Comparison of ENCODE assay signal across 23 mouse cellular contexts in genomic region chr5:147949881-147950280, GRCm38 (mm10). TPM values are rescaled to one million over a fixed set of nuclear protein-coding genes. Genes with fewer than 3 reads are reported as not detected.
DNase-seq lines count a peak whose midpoint lies in the region; ATAC-seq and TF ChIP-seq lines count a peak whose summit lies in the region.
"Had no signal": no experiment of that assay in that cellular context is flagged by ENCODE, and none has a peak within 500 bp of the region (broad histone marks: within the 10 kb centered on the region; RNA-seq: fewer than 3 reads in every experiment).

No protein-coding gene starts in this region.

- DNase-seq in midbrain, embryonic 11.5 days (ENCODE audit: low spot score, missing footprints), result peak; percentile 86
- DNase-seq in midbrain, embryonic 10.5 days (ENCODE audit: low spot score), result no peak
- no peak for DNase-seq in cerebellum, postnatal 10 days
- DNase-seq in forebrain, postnatal 0 days, result no peak
- DNase-seq: adrenal gland, postnatal 25 days; cerebellum, adult 9-10 months; gastrocnemius, postnatal 36 days; heart, postnatal 14 days; kidney, adult 18-20 months; layer of hippocampus, adult 9-11 months; liver, embryonic 13.5 days; lung, adult 2 months; right cerebral cortex, postnatal 14 days; thymus, adult 2 months; thymus, postnatal 4 days had no signal

- H3K36me3 ChIP-seq in midbrain, embryonic 11.5 days (ENCODE audit: control insufficient read depth, insufficient read depth, low read length), result no peaks in the 10 kb centered on the region
- no peaks in the 10 kb centered on the region for H3K36me3 ChIP-seq in midbrain, embryonic 10.5 days
- H3K36me3 ChIP-seq in hindbrain, embryonic 13.5 days, result no peaks in the 10 kb centered on the region
- H3K36me3 ChIP-seq in midbrain, embryonic 13.5 days, result no peaks in the 10 kb centered on the region
- no peaks in the 10 kb centered on the region for H3K36me3 ChIP-seq in neural tube, embryonic 14.5 days (ENCODE audit: control insufficient read depth, insufficient read depth, low read length)
- H3K36me3 ChIP-seq in forebrain, postnatal 0 days (ENCODE audit: insufficient read depth), result no peaks in the 10 kb centered on the region
- H3K36me3 ChIP-seq: forebrain, embryonic 10.5 days; liver, embryonic 13.5 days had no signal

- H3K4me1 ChIP-seq in midbrain, embryonic 11.5 days (ENCODE audit: control insufficient read depth, insufficient read depth, low read length), result no peaks in the 10 kb centered on the region; the same call in 1 of the 2 replicates
- H3K4me1 ChIP-seq in midbrain, embryonic 10.5 days, result no peaks in the 10 kb centered on the region
- H3K4me1 ChIP-seq in hindbrain, embryonic 13.5 days (replicated peaks), result peaks cover 3% of the 10 kb centered on the region; the same call in 1 of the 2 replicates
- no peaks in the 10 kb centered on the region for H3K4me1 ChIP-seq in midbrain, embryonic 13.5 days (replicated peaks)
- H3K4me1 ChIP-seq in neural tube, embryonic 14.5 days (ENCODE audit: control insufficient read depth, insufficient read depth, low read length), result no peaks in the 10 kb centered on the region
- no peaks in the 10 kb centered on the region for H3K4me1 ChIP-seq in forebrain, postnatal 0 days (ENCODE audit: insufficient read depth)
- H3K4me1 ChIP-seq: forebrain, embryonic 10.5 days; liver, embryonic 13.5 days had no signal

- H3K4me3 ChIP-seq in midbrain, embryonic 11.5 days (ENCODE audit: low read depth, low read length), result no peak overlapping the region
- no peak overlapping the region for H3K4me3 ChIP-seq in midbrain, embryonic 10.5 days
- no peak overlapping the region for H3K4me3 ChIP-seq in hindbrain, embryonic 13.5 days
- no peak overlapping the region for H3K4me3 ChIP-seq in midbrain, embryonic 13.5 days (replicated peaks)
- H3K4me3 ChIP-seq in neural tube, embryonic 14.5 days (ENCODE audit: low read depth, low read length), result no peak overlapping the region; the same call in 1 of the 2 replicates
- no peak overlapping the region for H3K4me3 ChIP-seq in forebrain, postnatal 0 days (ENCODE audit: low read depth, low read length)
- H3K4me3 ChIP-seq: forebrain, embryonic 10.5 days; liver, embryonic 13.5 days had no signal

- no peaks in the 10 kb centered on the region for H3K27me3 ChIP-seq in midbrain, embryonic 11.5 days (ENCODE audit: control insufficient read depth, insufficient read depth, low read length)
- no peaks in the 10 kb centered on the region for H3K27me3 ChIP-seq in midbrain, embryonic 10.5 days (ENCODE audit: low read depth, poor library complexity, severe bottlenecking)
- H3K27me3 ChIP-seq in hindbrain, embryonic 13.5 days, result no peaks in the 10 kb centered on the region
- no peaks in the 10 kb centered on the region for H3K27me3 ChIP-seq in midbrain, embryonic 13.5 days
- no peaks in the 10 kb centered on the region for H3K27me3 ChIP-seq in neural tube, embryonic 14.5 days (ENCODE audit: control insufficient read depth, insufficient read depth, low read length)
- H3K27me3 ChIP-seq in forebrain, postnatal 0 days (ENCODE audit: insufficient read depth, low read length), result no peaks in the 10 kb centered on the region
- H3K27me3 ChIP-seq: liver, embryonic 13.5 days had no signal

- H3K4me2 ChIP-seq in midbrain, embryonic 11.5 days, result no peak overlapping the region
- H3K4me2 ChIP-seq in hindbrain, embryonic 13.5 days, result 0 out of 2 replicates have a peak overlapping the region, but pooled peaks have one; percentile 20
- no peak overlapping the region; the same call in 1 of the 2 replicates for H3K4me2 ChIP-seq in midbrain, embryonic 13.5 days (replicated peaks)
- H3K4me2 ChIP-seq in neural tube, embryonic 14.5 days (ENCODE audit: low read depth, low read length), result peak overlapping the region; percentile 26; the same call in 1 of the 2 replicates
- H3K4me2 ChIP-seq in forebrain, postnatal 0 days (ENCODE audit: low read depth), result no peak overlapping the region
- H3K4me2 ChIP-seq: liver, embryonic 13.5 days had no signal

- no peaks in the 10 kb centered on the region for H3K9me3 ChIP-seq in midbrain, embryonic 11.5 days (ENCODE audit: control insufficient read depth, low read length)
- no peaks in the 10 kb centered on the region for H3K9me3 ChIP-seq in midbrain, embryonic 10.5 days (replicated peaks)
- H3K9me3 ChIP-seq in hindbrain, embryonic 13.5 days, result no peaks in the 10 kb centered on the region
- no peaks in the 10 kb centered on the region for H3K9me3 ChIP-seq in midbrain, embryonic 13.5 days
- no peaks in the 10 kb centered on the region for H3K9me3 ChIP-seq in neural tube, embryonic 14.5 days (ENCODE audit: control insufficient read depth, low read length)
- no peaks in the 10 kb centered on the region for H3K9me3 ChIP-seq in forebrain, postnatal 0 days (ENCODE audit: low read length)
- H3K9me3 ChIP-seq: forebrain, embryonic 10.5 days; liver, embryonic 13.5 days had no signal

- TF ChIP-seq CTCF in forebrain, postnatal 0 days (IDR thresholded peaks at IDR 0.05; ENCODE audit: low read depth), result no peak

- no peak overlapping the region for H3K9ac ChIP-seq in midbrain, embryonic 11.5 days (ENCODE audit: low read length)
- H3K9ac ChIP-seq in hindbrain, embryonic 13.5 days, result no peak overlapping the region
- no peak overlapping the region for H3K9ac ChIP-seq in midbrain, embryonic 13.5 days (replicated peaks)
- H3K9ac ChIP-seq in neural tube, embryonic 14.5 days (replicated peaks; ENCODE audit: low read depth, low read length), result no peak overlapping the region
- H3K9ac ChIP-seq in forebrain, postnatal 0 days, result no peak overlapping the region
- H3K9ac ChIP-seq: liver, embryonic 13.5 days had no signal

- no peak for ATAC-seq in midbrain, embryonic 11.5 days (ENCODE audit: low FRiP score)
- no peak for ATAC-seq in hindbrain, embryonic 13.5 days (ENCODE audit: low FRiP score)
- ATAC-seq in midbrain, embryonic 13.5 days, result no peak
- ATAC-seq in neural tube, embryonic 14.5 days (ENCODE audit: low read depth), result no peak
- no peak for ATAC-seq in frontal cortex, adult (ENCODE audit: low TSS enrichment)
- ATAC-seq in forebrain, postnatal 0 days, result no peak
- ATAC-seq: forebrain, embryonic 16.5 days; inflammation-experienced regulatory T-cells, adult 6 months had no signal

- WGBS in midbrain, embryonic 11.5 days, result 76% methylated on average over 14 of the region's 14 CpGs
- WGBS in midbrain, embryonic 10.5 days, result 84% methylated on average over 14 of the region's 14 CpGs
- WGBS in hindbrain, embryonic 13.5 days, result 63% methylated on average over 14 of the region's 14 CpGs
- WGBS in midbrain, embryonic 13.5 days, result 63% methylated on average over 14 of the region's 14 CpGs
- 43% methylated on average over 14 of the region's 14 CpGs for WGBS in neural tube, embryonic 14.5 days
- 74% methylated on average over 14 of the region's 14 CpGs for WGBS in forebrain, postnatal 0 days

- no peak overlapping the region for H3K27ac ChIP-seq in midbrain, embryonic 11.5 days (ENCODE audit: low read depth, low read length)
- no peak overlapping the region for H3K27ac ChIP-seq in midbrain, embryonic 10.5 days (replicated peaks)
- H3K27ac ChIP-seq in hindbrain, embryonic 13.5 days, result peak overlapping the region; percentile 88
- H3K27ac ChIP-seq in midbrain, embryonic 13.5 days, result peak overlapping the region; percentile 40; the same call in 1 of the 2 replicates
- peak overlapping the region; percentile 86 for H3K27ac ChIP-seq in neural tube, embryonic 14.5 days (ENCODE audit: low read depth, low read length)
- no peak overlapping the region for H3K27ac ChIP-seq in forebrain, postnatal 0 days (ENCODE audit: low read depth, low read length)
- H3K27ac ChIP-seq: forebrain, embryonic 10.5 days; liver, embryonic 13.5 days; stomach, postnatal 0 days had no signal

RNA-seq across cellular contexts. Expression of gene Mtus2, which starts 7.2 kb away (rescaled TPM):
- 13.8 and 18.3 TPM in 2 replicates for polyA plus RNA-seq in midbrain, embryonic 11.5 days (2014; fragmentation: Nextera tagmentation; extraction: Ambion mirVana)
- 5.1 and 9.6 TPM in 2 replicates for polyA plus RNA-seq in midbrain, embryonic 10.5 days (2016; fragmentation: Nextera tagmentation; extraction: Ambion mirVana)
- 45.8 and 48.6 TPM in 2 replicates for polyA plus RNA-seq in hindbrain, embryonic 13.5 days (2015; fragmentation: Nextera tagmentation; extraction: Ambion mirVana)
- 35.1 and 38.1 TPM in 2 replicates for polyA plus RNA-seq in midbrain, embryonic 13.5 days (2015; fragmentation: Nextera tagmentation; extraction: Ambion mirVana)
- polyA plus RNA-seq in neural tube, embryonic 14.5 days (2014; fragmentation: Nextera tagmentation; extraction: Ambion mirVana), result 51.3 and 53.9 TPM in 2 replicates
- total RNA-seq in forebrain, postnatal 0 days (2014; rRNA removed), result 33.1 and 45.7 TPM in 2 replicates
- 30.2 and 35.4 TPM in 2 replicates for polyA plus RNA-seq in forebrain, postnatal 0 days (2015; fragmentation: Nextera tagmentation; extraction: Ambion mirVana)

RNA-seq across cellular contexts. Expression of gene Slc46a3, which starts 55.3 kb away (rescaled TPM):
- polyA plus RNA-seq in midbrain, embryonic 11.5 days (2014; fragmentation: Nextera tagmentation; extraction: Ambion mirVana), result 4.3 and 4.5 TPM in 2 replicates
- 3.0 and 4.5 TPM in 2 replicates for polyA plus RNA-seq in midbrain, embryonic 10.5 days (2016; fragmentation: Nextera tagmentation; extraction: Ambion mirVana)
- polyA plus RNA-seq in hindbrain, embryonic 13.5 days (2015; fragmentation: Nextera tagmentation; extraction: Ambion mirVana), result 4.2 and 4.5 TPM in 2 replicates
- polyA plus RNA-seq in midbrain, embryonic 13.5 days (2015; fragmentation: Nextera tagmentation; extraction: Ambion mirVana), result 4.6 and 4.8 TPM in 2 replicates
- polyA plus RNA-seq in neural tube, embryonic 14.5 days (2014; fragmentation: Nextera tagmentation; extraction: Ambion mirVana), result 3.7 and 6.2 TPM in 2 replicates
- total RNA-seq in forebrain, postnatal 0 days (2014; rRNA removed), result 3.2 and 3.4 TPM in 2 replicates
- polyA plus RNA-seq in forebrain, postnatal 0 days (2015; fragmentation: Nextera tagmentation; extraction: Ambion mirVana), result 3.7 and 4.6 TPM in 2 replicates

Comparison
In these comparisons a context has a peak if more than half of its experiments do, and no peak if none do; other contexts are left out.
1. H3K27ac ChIP-seq: peak in hindbrain, embryonic 13.5 days (single experiment), midbrain, embryonic 13.5 days (single experiment) and neural tube, embryonic 14.5 days (single experiment); none in midbrain, embryonic 11.5 days (single experiment), midbrain, embryonic 10.5 days (single experiment) and forebrain, postnatal 0 days (single experiment).
2. H3K4me2 ChIP-seq: peak in hindbrain, embryonic 13.5 days (single experiment) and neural tube, embryonic 14.5 days (single experiment); none in midbrain, embryonic 11.5 days (single experiment), midbrain, embryonic 13.5 days (single experiment) and forebrain, postnatal 0 days (single experiment).